Comparison of ENCODE assay signal across 17 mouse cellular contexts in genomic region chr2:178471546-178472480, GRCm38 (mm10). TPM values are rescaled to one million over a fixed set of nuclear protein-coding genes. Genes with fewer than 3 reads are reported as not detected.
DNase-seq lines count a peak whose midpoint lies in the region; ATAC-seq and TF ChIP-seq lines count a peak whose summit lies in the region.
"Had no signal": no experiment of that assay in that cellular context is flagged by ENCODE, and none has a peak within 500 bp of the region (broad histone marks: within the 10 kb centered on the region; RNA-seq: fewer than 3 reads in every experiment).

No protein-coding gene starts in this region.

- no peaks in the 10 kb centered on the region for H3K4me1 ChIP-seq in kidney, postnatal 0 days (replicated peaks; ENCODE audit: insufficient read depth, low read length)
- no peaks in the 10 kb centered on the region for H3K4me1 ChIP-seq in intestine, embryonic 14.5 days (replicated peaks; ENCODE audit: control insufficient read depth, insufficient read depth, low read length)
- H3K4me1 ChIP-seq in liver, embryonic 11.5 days (replicated peaks; ENCODE audit: control insufficient read depth, insufficient read depth, low read length): 0 out of 2 replicates have a peak, but pooled peaks cover 3% of the 10 kb centered on the region
- H3K4me1 ChIP-seq in stomach, embryonic 15.5 days: no peaks in the 10 kb centered on the region
- H3K4me1 ChIP-seq in forebrain, embryonic 10.5 days: peaks cover 10% of the 10 kb centered on the region
- H3K4me1 ChIP-seq: forebrain, embryonic 15.5 days had no signal

- no peak overlapping the region for H3K9ac ChIP-seq in kidney, postnatal 0 days (ENCODE audit: low read depth, low read length)
- H3K9ac ChIP-seq in intestine, embryonic 14.5 days (ENCODE audit: low read length): no peak overlapping the region
- H3K9ac ChIP-seq in liver, embryonic 11.5 days (ENCODE audit: low read depth, low read length): no peak overlapping the region
- no peak overlapping the region for H3K9ac ChIP-seq in stomach, embryonic 15.5 days
- H3K9ac ChIP-seq: forebrain, embryonic 15.5 days; neural tube, embryonic 15.5 days had no signal

- no peak overlapping the region for H3K4me3 ChIP-seq in kidney, postnatal 0 days (replicated peaks; ENCODE audit: low read depth, low read length)
- H3K4me3 ChIP-seq in intestine, embryonic 14.5 days (ENCODE audit: low read depth, low read length): no peak overlapping the region
- no peak overlapping the region for H3K4me3 ChIP-seq in liver, embryonic 11.5 days (ENCODE audit: low read depth, low read length)
- H3K4me3 ChIP-seq in stomach, embryonic 15.5 days (replicated peaks): no peak overlapping the region
- H3K4me3 ChIP-seq in forebrain, embryonic 10.5 days: no peak overlapping the region
- H3K4me3 ChIP-seq: forebrain, embryonic 15.5 days; megakaryocyte, embryonic 14.5 days; neural tube, embryonic 15.5 days had no signal

- DNase-seq in kidney, postnatal 0 days (ENCODE audit: low spot score): no peak
- no peak for DNase-seq in kidney, postnatal 25 days
- DNase-seq in intestine, embryonic 14.5 days (ENCODE audit: low spot score): peak; percentile 63
- DNase-seq in liver, embryonic 11.5 days (ENCODE audit: low spot score): no peak
- DNase-seq in forebrain, embryonic 10.5 days (ENCODE audit: extremely low spot score, low spot score): no peak
- no peak for DNase-seq in left cerebral cortex, postnatal 14 days (ENCODE audit: low spot score in 2 of 2)
- DNase-seq: cerebellum, adult 2 months; heart, postnatal 14 days; layer of hippocampus, postnatal 36 days had no signal

- 78% methylated on average over 17 of the region's 17 CpGs for WGBS in kidney, postnatal 0 days
- 59% methylated on average over 17 of the region's 17 CpGs for WGBS in intestine, embryonic 14.5 days
- WGBS in liver, embryonic 11.5 days: 70% methylated on average over 17 of the region's 17 CpGs
- 54% methylated on average over 17 of the region's 17 CpGs for WGBS in stomach, embryonic 15.5 days
- 81% methylated on average over 17 of the region's 17 CpGs for WGBS in forebrain, embryonic 10.5 days

- H3K27ac ChIP-seq in kidney, postnatal 0 days: no peak overlapping the region
- no peak overlapping the region for H3K27ac ChIP-seq in intestine, embryonic 14.5 days (ENCODE audit: low read depth)
- no peak overlapping the region for H3K27ac ChIP-seq in liver, embryonic 11.5 days (ENCODE audit: low read depth, low read length)
- H3K27ac ChIP-seq in stomach, embryonic 15.5 days: no peak overlapping the region
- no peak overlapping the region for H3K27ac ChIP-seq in forebrain, embryonic 10.5 days
- H3K27ac ChIP-seq: forebrain, embryonic 15.5 days; neural tube, embryonic 15.5 days had no signal

- no peak for TF ChIP-seq CTCF in kidney, postnatal 0 days (IDR thresholded peaks at IDR 0.05; ENCODE audit: low read depth)

- H3K36me3 ChIP-seq in kidney, postnatal 0 days (ENCODE audit: insufficient read depth, low read length): no peaks in the 10 kb centered on the region
- H3K36me3 ChIP-seq in intestine, embryonic 14.5 days (ENCODE audit: control insufficient read depth, insufficient read depth, low read length): no peaks in the 10 kb centered on the region
- no peaks in the 10 kb centered on the region for H3K36me3 ChIP-seq in liver, embryonic 11.5 days (ENCODE audit: control insufficient read depth, insufficient read depth, low read length)
- no peaks in the 10 kb centered on the region for H3K36me3 ChIP-seq in stomach, embryonic 15.5 days
- H3K36me3 ChIP-seq in forebrain, embryonic 10.5 days (replicated peaks): no peaks in the 10 kb centered on the region
- H3K36me3 ChIP-seq: forebrain, embryonic 15.5 days; G1E; neural tube, embryonic 15.5 days had no signal

- no peaks in the 10 kb centered on the region for H3K9me3 ChIP-seq in kidney, postnatal 0 days (replicated peaks; ENCODE audit: low read length)
- H3K9me3 ChIP-seq in intestine, embryonic 14.5 days (ENCODE audit: control insufficient read depth, low read length): no peaks in the 10 kb centered on the region
- H3K9me3 ChIP-seq in liver, embryonic 11.5 days (ENCODE audit: control insufficient read depth, low read length): no peaks in the 10 kb centered on the region
- H3K9me3 ChIP-seq in stomach, embryonic 15.5 days: no peaks in the 10 kb centered on the region
- no peaks in the 10 kb centered on the region for H3K9me3 ChIP-seq in forebrain, embryonic 10.5 days
- H3K9me3 ChIP-seq: forebrain, embryonic 15.5 days; neural tube, embryonic 15.5 days had no signal

- intact Hi-C loops in left cerebral cortex, postnatal 14 days (cut with DNase I): no loop called here

- no peak overlapping the region for H3K4me2 ChIP-seq in kidney, postnatal 0 days (ENCODE audit: low read length)
- no peak overlapping the region for H3K4me2 ChIP-seq in intestine, embryonic 14.5 days (ENCODE audit: low read length)
- H3K4me2 ChIP-seq in liver, embryonic 11.5 days: no peak overlapping the region
- no peak overlapping the region for H3K4me2 ChIP-seq in stomach, embryonic 15.5 days
- H3K4me2 ChIP-seq: forebrain, embryonic 15.5 days; neural tube, embryonic 15.5 days had no signal

- 0 out of 2 replicates have a peak, but pooled peaks have one; percentile 61 for ATAC-seq in kidney, postnatal 0 days (replicated peaks; ENCODE audit: low FRiP score, low read depth)
- ATAC-seq in intestine, embryonic 14.5 days (replicated peaks; ENCODE audit: low FRiP score, low TSS enrichment, low read depth): peak; percentile 88
- 0 out of 2 replicates have a peak, but pooled peaks have one; percentile 35 for ATAC-seq in liver, embryonic 11.5 days (replicated peaks; ENCODE audit: low FRiP score)
- ATAC-seq in stomach, embryonic 15.5 days (ENCODE audit: insufficient read depth, low FRiP score, low read depth): peak; percentile 90
- ATAC-seq: forebrain, embryonic 15.5 days; inflammation-experienced regulatory T-cells, adult 6 months; lung, postnatal 0 days had no signal

- H3K27me3 ChIP-seq in kidney, postnatal 0 days (ENCODE audit: insufficient read depth, low read length): no peaks in the 10 kb centered on the region
- no peaks in the 10 kb centered on the region for H3K27me3 ChIP-seq in intestine, embryonic 14.5 days (replicated peaks; ENCODE audit: control insufficient read depth, insufficient read depth, low read length)
- H3K27me3 ChIP-seq in liver, embryonic 11.5 days (replicated peaks; ENCODE audit: control insufficient read depth, insufficient read depth, low read length): no peaks in the 10 kb centered on the region
- H3K27me3 ChIP-seq in stomach, embryonic 15.5 days (replicated peaks): no peaks in the 10 kb centered on the region
- no peaks in the 10 kb centered on the region for H3K27me3 ChIP-seq in forebrain, embryonic 10.5 days (ENCODE audit: poor library complexity, severe bottlenecking)
- H3K27me3 ChIP-seq: forebrain, embryonic 15.5 days; neural tube, embryonic 15.5 days had no signal

RNA-seq across cellular contexts. Expression of gene Cdh26, which starts 41.5 kb away (rescaled TPM):
- 0.17 and 0.29 TPM in 2 replicates for polyA plus RNA-seq in kidney, postnatal 0 days (2015; fragmentation: Nextera tagmentation; extraction: Ambion mirVana)
- 0.73 and 0.86 TPM in 2 replicates for polyA plus RNA-seq in intestine, embryonic 14.5 days (2014; fragmentation: Nextera tagmentation; extraction: Ambion mirVana)
- 0.08 TPM in 1 of 2 replicates, not detected in the other for polyA plus RNA-seq in liver, embryonic 11.5 days (2014; fragmentation: Nextera tagmentation; extraction: Ambion mirVana)
- 0.26 and 0.45 TPM in 2 replicates for polyA plus RNA-seq in stomach, embryonic 15.5 days (2015; fragmentation: Nextera tagmentation; extraction: Ambion mirVana)
- 0.05 TPM in 1 of 2 replicates, not detected in the other for polyA plus RNA-seq in forebrain, embryonic 10.5 days (2016; fragmentation: Nextera tagmentation; extraction: Ambion mirVana)
- total RNA-seq in left cerebral cortex, postnatal 14 days (2021): under 1 TPM; 0.21 to 0.31 TPM
- total RNA-seq: G1E; gastrocnemius, adult 18-20 months had no signal
- polyA plus RNA-seq: G1E; inflammation-experienced regulatory T-cells, adult 6 months had no signal

RNA-seq across cellular contexts. Expression of gene Fam217b, which starts 57.5 kb away (rescaled TPM):
- 3.8 and 5.4 TPM in 2 replicates for polyA plus RNA-seq in kidney, postnatal 0 days (2015; fragmentation: Nextera tagmentation; extraction: Ambion mirVana)
- polyA plus RNA-seq in intestine, embryonic 14.5 days (2014; fragmentation: Nextera tagmentation; extraction: Ambion mirVana): 6.4 and 9.2 TPM in 2 replicates
- 3.7 TPM in 2 replicates for polyA plus RNA-seq in liver, embryonic 11.5 days (2014; fragmentation: Nextera tagmentation; extraction: Ambion mirVana)
- 4.6 and 4.8 TPM in 2 replicates for polyA plus RNA-seq in stomach, embryonic 15.5 days (2015; fragmentation: Nextera tagmentation; extraction: Ambion mirVana)
- polyA plus RNA-seq in forebrain, embryonic 10.5 days (2016; fragmentation: Nextera tagmentation; extraction: Ambion mirVana): 1.1 and 1.5 TPM in 2 replicates
- total RNA-seq in left cerebral cortex, postnatal 14 days (2021): 10 to 100 TPM; 43.6 to 47.4 TPM

RNA-seq across cellular contexts. Expression of gene Ppp1r3d, which starts 57.5 kb away (rescaled TPM):
- 2.2 and 2.3 TPM in 2 replicates for polyA plus RNA-seq in kidney, postnatal 0 days (2015; fragmentation: Nextera tagmentation; extraction: Ambion mirVana)
- 4.9 and 5.1 TPM in 2 replicates for polyA plus RNA-seq in intestine, embryonic 14.5 days (2014; fragmentation: Nextera tagmentation; extraction: Ambion mirVana)
- 2.0 and 3.0 TPM in 2 replicates for polyA plus RNA-seq in liver, embryonic 11.5 days (2014; fragmentation: Nextera tagmentation; extraction: Ambion mirVana)
- 4.9 and 5.6 TPM in 2 replicates for polyA plus RNA-seq in stomach, embryonic 15.5 days (2015; fragmentation: Nextera tagmentation; extraction: Ambion mirVana)
- polyA plus RNA-seq in forebrain, embryonic 10.5 days (2016; fragmentation: Nextera tagmentation; extraction: Ambion mirVana): 0.66 and 0.68 TPM in 2 replicates
- total RNA-seq in left cerebral cortex, postnatal 14 days (2021): 10 to 100 TPM in 1 of 2 experiments, 1 to 10 TPM in 1; 9.9 to 10.3 TPM
- polyA plus RNA-seq: G1E; inflammation-experienced regulatory T-cells, adult 6 months had no signal

Comparison
In these comparisons a context has a peak if more than half of its experiments do, and no peak if none do; other contexts are left out.
1. ATAC-seq: peak in every context shown above with its lines; median percentile 90 in stomach, embryonic 15.5 days; 88 in intestine, embryonic 14.5 days; 61 in kidney, postnatal 0 days; 35 in liver, embryonic 11.5 days.